Mouse (Mus musculus): ENCODE results near the gene Batf.

GRCm38 (mm10) chr12:85666112-85666511, 20.4 kb upstream of the Batf start:
- TF ChIP-seq CTCF (IDR thresholded peaks at IDR 0.05; ENCODE audit: control insufficient read depth, insufficient read depth, low read length): no peak
- no peak for TF ChIP-seq POLR2A (IDR thresholded peaks at IDR 0.05; ENCODE audit: borderline replicate concordance, control insufficient read depth, low read depth, low read length)

All from bone marrow, adult 2 months (tissue).